Mouse (Mus musculus): ENCODE data around the gene Rsph3a.

The Rsph3a gene

DNA sequence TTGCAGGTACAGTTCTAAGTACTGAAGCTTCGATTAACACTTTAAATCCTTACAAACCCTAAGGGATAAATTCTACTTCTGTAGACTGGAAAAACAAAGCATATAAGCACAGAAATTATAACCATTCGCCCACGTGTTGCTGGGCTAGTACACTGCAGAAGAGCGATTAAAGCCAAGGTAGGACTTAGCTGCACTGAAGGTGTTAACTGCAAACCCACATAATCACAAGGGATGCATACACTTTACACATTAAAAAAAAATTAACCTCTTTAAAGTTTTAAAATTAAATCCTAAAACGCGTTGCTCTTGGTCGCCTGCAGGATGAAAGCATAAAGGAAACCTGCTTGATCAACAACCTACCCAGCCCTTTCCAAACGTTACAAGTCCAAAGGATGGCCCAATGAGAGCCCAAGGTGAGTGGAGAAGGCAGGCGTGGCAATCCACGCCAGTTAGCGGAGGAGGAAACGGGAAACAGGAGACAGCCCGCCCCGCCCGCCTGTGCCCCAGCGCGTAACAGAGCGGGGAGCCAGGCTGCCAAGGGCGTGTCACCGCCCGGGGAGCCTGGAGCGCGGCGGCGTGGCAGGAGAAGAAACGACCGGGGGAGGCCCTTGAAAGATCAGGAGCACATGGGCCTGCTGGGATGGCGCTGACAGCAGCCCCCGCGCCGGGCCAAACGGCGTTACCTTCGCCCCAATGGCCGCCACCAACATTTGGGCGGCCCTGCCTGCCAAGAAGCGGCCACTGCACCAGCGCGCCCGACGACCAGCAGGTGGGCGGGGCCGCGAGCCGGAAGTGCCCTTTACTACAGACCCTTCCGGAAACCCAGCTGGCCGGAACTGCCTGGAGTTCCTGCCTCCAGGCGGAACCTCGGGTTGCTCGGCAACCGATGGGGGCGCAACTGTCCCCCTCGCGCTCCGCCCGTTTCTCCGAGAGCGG is at the start of gene Rsph3a:
Gene Rsph3a, plus strand, starts transcription at position 498 of the 936 bp plus-strand sequence.
- peak; percentile 89 for DNase-seq

- no peak for DNase-seq
Measured at GRCm38 (mm10) chr17:7896047-7896635, 49.3 kb upstream of the Rsph3a start.

DNA sequence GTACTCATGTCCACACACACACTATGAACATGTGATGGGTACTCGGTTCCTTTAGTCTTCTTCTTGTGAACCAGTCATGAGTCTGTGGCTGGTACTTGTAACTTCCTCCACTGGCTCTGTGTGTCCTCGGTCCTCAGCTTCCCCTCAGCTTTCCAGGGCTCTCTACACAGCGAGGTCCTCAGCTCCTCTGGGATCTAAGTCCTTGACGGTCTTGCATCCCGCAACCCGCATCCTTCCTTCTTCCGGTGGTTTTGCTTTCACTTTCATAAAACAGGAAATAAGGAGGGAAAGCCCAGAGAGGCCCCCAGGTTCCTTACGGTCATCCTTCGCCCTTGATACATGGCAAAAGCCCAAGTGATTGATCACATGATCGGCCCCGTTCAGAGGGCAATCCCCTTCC is 48.3 kb upstream of the Rsph3a start:
- DNase-seq: no peak

GRCm38 (mm10) chr17:7897756-7898155 is 47.7 kb upstream of the Rsph3a start:
- DNase-seq: no peak

DNA sequence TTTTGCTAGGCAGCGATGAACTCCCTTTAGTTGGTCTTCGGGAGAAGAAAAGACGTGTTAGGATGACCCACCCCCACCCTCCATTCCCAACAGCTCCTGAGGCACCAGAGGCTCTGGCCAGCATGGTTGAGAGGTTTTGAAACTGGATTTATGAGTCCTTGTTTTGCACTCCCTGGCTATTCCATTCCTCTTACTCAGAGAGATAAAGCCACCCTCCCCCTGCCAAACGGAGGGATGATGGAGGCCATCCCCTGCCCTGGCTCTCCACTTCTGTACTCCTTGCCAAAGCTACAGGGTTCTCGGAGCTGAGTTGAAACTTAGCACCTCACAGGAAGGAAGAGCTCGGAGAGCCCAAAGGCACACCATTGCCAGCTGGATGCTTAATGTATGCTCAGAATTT is 46.2 kb upstream of the Rsph3a start:
- no peak for DNase-seq

DNA sequence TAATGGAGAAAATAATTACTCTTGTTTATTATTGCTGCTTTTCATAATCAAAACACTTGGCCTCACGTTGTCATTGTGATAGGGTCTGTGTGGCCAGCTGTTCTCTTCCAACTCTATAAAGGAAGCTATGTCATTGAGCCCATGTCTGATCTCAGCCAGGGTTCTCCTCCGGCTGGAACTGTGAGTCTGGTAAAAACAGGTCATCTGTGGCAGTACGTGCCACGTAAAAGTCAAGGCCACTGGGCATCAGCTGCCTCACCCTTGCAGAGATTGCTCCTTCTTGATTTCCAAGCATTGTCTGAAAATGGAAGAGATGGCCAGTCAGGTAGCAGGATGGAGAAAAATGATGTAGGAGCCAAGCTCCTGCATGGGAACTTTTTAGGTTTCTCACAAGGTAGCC is 45.5 kb upstream of the Rsph3a start:
- DNase-seq: no peak

GRCm38 (mm10) chr17:7901536-7901935 is 43.9 kb upstream of the Rsph3a start:
- DNase-seq: no peak

GRCm38 (mm10) chr17:7902362-7902761 is 43.1 kb upstream of the Rsph3a start:
- DNase-seq: no peak

DNA sequence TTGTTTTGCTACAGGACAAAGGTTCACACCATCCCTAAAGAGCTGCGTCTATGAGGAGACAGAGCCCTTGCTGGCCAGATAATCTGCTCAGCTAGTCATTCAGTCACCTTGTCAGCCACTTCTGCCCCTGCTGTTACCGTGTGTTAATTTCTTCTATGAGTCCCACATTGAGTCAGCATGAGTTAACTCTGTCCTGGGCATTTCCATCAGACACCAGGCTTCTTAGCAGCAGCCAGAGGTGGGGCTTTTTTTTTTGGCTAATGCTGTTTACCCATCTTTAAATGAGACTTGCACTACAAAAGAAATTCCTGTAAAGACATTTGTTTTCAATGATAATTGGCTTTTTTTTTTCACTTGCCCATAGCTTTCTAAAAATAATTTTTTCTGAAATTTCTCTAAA is 40.4 kb upstream of the Rsph3a start:
- no peak for DNase-seq

DNA sequence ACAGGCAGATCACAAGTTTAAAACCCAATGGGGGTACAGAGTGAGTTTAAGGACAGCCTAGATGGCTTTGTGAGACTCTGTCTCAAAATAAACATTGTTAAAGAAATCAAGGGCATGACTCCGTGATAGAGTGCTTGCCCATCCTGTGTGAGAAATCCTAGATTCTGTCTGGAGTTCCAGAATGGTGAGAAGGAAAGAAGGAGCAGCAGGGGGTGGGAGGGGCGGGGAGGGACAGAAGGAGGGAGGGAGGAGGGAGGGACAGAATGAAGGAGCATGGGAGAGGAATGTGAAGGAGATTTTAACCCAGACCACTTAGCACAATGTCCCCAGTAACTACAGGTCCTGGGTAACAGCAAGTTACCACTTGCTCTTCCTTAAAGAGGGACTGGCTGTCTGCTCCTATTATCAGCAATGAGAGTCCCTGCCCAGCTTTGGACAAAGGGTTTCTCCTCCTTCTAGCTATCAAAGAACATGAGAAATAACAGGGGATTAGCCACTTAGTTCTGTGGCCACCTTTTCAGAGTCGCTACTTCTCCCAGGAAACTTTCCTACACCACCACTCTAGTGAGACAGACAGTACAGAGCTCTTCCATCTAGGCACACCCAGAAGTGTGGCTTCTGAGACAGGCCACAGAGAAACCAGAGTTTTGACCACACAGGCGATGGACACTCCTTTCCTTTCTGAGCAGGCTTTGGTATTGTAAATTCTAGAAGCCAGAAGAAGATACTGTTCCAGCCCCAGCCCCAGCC is 39.3 kb upstream of the Rsph3a start:
- no peak for DNase-seq

GRCm38 (mm10) chr17:7914596-7915227 is 30.7 kb upstream of the Rsph3a start:
- no peak for DNase-seq

GRCm38 (mm10) chr17:7915791-7916190 is 29.6 kb upstream of the Rsph3a start:
- no peak for DNase-seq

DNA sequence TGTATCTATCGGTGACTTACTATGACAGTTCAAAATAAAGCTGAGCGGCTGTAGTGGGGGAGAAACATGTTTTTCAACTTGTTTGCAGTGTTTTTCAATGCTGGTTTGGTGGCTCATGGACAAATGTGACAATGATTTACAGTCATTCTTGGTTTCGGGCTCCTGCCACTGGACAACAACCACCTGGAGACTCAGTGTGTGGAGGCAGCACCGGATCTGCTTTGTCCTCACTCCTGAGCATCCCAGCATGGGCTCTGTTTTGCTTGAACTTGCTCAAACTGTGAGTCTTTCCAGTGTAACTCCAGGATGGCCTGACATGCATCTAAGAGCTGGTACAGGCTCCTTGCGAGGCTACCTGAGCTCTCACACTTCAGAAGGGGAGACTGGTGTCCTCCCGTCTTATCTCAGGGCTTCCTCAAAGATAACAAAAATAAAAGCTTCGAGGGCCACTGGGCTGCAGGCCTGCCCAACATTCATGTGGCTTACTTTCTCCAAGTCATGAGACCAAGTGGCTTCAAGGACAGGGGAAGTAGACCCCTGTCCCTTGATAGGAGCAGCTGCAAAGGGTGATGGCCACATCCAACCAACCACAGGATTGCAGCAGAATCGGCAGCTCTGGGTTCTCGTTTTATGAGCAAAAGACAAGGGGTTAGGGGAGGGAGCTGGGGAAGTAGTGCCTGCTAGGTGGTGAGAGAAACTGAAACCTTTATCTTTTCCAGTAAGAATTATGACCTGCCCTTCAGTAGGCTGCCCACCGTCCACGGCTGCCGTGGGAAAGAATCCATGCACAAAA is 28.4 kb upstream of the Rsph3a start:
- no peak for DNase-seq

DNA sequence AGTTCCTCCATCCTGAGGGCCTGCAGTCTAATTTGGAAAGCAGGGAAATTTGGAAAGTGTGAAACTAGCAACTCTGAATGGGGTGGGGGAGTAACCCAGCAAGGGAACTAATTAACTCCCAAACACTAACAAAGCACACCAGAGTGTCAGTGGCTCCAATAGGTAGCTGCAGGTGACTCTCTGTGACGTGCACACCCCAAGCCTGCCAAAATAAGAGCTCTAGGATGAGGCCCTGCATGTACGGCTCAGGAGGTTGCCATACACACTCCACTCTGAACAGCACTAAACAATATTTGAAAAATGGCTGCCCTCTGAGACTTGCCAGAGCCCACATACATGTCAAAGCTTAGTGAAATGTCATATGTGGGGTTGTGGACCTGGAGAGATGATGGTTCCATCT is 27.1 kb upstream of the Rsph3a start:
- DNase-seq: no peak

DNA sequence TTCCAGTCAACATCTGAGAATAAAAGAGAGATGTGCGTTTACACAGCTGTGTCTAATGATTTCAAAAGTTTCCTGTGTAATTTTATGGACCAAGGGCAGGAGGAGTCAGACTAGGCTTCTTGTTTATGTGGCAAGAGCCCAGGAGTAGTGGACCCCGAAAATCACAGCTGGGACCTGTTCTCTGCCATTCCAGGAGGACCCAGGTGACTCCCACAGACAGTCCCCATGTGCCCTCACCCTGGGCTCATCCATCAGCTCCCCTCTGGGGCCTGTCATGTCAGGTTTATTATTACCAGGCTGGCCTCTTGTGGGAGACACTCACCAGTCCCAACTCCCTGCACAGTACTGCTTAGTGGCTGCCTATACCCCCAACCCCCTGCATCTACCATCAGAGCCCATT is 26.2 kb upstream of the Rsph3a start:
- DNase-seq: no peak

DNA sequence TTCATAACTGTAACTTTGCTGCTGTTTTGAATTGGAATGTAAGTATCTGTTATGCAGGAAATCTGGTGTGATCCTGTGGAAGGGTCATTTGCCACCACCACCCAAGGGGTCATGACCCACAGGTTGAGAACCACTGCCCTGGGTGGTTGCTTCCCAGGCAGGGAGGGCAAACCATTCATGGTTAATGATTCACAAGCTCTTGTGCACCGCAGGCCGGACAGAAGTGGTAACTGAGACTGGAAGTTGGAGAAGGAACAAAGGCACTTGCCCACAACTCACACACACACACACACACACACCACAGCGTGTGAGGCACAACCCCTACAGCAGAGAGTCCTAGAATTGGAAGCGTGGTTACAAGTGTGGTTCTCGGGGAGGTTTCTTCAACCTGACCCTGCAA is 22.9 kb upstream of the Rsph3a start:
- no peak for DNase-seq

GRCm38 (mm10) chr17:7924185-7924725 is 21.2 kb upstream of the Rsph3a start:
- DNase-seq: no peak

DNA sequence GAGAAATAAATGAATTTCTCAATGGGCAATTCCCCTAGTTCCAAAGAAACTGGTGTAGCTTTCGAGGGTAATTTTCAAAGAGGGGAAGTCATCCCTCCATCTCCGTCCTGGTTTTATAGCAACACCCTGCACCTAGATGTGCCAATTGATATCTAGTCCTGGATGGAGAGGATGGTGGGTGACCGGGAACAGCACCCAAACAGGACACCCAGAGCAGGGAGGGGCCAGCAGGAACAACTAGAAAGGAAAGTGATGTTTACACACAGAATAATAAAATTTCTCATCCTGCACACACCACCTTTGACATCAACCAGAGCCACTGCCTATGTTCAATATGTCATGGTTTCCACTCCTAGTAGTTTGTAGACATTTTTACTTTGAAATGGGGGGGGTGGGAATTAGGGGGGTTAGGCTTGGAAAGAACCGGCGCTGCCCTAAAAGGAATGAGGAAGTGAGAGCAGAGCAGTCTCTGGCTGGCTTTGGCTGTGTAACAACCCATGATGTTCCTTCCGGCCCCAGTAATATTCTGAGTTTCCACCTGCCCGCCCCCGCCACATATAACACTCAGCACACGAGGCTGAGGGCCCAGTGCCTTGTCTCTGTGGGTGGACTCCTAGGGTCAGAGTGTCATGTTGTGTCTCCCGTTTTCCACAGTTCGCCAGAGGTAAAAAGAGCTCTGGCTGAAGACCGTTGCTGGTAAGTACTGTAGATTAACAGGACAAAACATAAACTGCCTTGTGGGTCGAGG is 19.8 kb upstream of the Rsph3a start, which contains the start of gene Tagap:
Gene Tagap, plus strand, starts transcription at position 588 of the 748 bp plus-strand sequence.
- no peak for DNase-seq

DNA sequence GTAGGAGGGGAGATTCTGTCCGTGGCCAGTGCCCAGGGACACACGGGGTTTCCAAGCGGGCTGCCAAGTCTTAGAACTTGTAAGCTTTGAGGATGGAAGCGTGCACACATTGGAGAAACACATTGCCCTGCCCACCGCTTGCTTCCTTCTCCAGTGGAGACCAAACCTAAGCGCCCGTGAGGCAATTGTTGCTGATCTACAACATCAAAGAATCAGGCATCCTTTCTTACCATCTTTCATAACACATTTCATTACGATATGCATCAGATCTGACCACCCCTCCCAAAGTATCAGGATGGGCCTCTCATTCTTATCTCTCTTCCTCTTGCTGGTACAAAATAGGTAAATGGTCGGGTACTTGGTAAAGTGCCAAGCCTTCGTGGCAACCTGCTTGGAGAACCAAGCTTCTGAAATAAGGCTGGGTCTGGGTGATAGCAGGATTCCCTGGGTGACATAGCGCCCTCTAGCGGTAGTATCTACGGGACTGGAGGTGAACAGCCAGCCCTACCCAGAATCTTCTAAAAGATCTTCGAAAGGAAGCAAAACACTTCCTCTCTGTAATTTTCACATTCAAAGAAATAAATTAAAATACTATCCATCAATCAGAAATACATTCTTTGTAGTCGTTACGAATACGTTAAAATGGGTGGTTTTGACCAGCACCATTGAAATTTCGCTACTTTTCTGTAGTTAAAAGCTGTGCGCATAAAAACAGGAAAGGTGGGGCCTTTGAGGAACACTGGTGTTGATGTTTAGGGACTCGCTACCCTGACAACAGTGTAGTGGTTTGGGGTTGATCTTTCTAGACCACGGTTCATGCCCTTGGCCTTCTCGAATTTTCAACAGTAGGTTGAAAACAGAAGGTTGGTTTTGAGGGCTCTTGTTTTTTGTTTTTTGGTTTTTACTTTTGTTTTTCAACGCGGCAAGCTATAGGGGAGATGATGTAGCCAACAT is 17.6 kb upstream of the Rsph3a start:
- peak; percentile 25 for DNase-seq

DNA sequence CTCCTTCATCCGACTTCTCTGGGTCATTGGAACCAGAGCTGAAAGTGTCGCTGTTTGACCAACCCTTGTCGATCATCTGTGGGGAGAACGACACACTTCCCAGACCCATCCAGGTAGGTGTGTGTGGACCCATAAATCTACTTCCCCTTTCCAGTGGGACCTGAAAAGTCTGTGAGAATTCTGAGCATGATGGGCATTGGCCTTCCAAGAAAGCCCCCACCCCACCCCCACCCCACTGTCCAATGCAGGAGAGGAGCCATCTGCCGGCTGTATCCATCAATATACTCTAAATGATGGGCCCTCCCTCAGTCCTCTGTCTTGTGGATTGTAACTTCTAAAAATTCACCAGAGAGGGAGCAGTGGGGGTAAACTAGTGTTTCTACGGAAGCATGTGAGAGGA is 16.8 kb upstream of the Rsph3a start:
- DNase-seq: no peak

Data from cerebellum, adult 11-12 months (tissue).